Mouse (Mus musculus) myocyte (in vitro differentiated cells): ENCODE data around the gene Arhgap22. TPM values are rescaled to one million over a fixed set of nuclear protein-coding genes. Genes with fewer than 3 reads are reported as not detected.

Experiments
- H3K27me3 ChIP-seq: one replicate; pipeline ENCODE4 v1.6.1; 2011; ENCODE audit not compliant: control insufficient read depth, insufficient read depth, insufficient read length
- H3K36me3 ChIP-seq: one replicate; pipeline ENCODE4 v1.6.1; 2011; ENCODE audit not compliant: control insufficient read depth, insufficient read depth
- H3K4me2 ChIP-seq: one replicate; pipeline ENCODE4 v1.6.1; 2011; ENCODE audit warnings: low read depth, control low read depth
- H3K4me3 ChIP-seq: one replicate; pipeline ENCODE4 v1.5.1; 2011; ENCODE audit warnings: mild to moderate bottlenecking, control low read depth, moderate library complexity
- H3K79me2 ChIP-seq: one replicate; pipeline ENCODE4 v1.6.1; 2011; ENCODE audit not compliant: control insufficient read depth, insufficient read depth
- H3ac ChIP-seq: one replicate; pipeline ENCODE4 v1.6.1; 2011; ENCODE audit not compliant: control insufficient read depth, insufficient read length
- CEBPB ChIP-seq: IDR thresholded peaks from 2 replicates; pipeline ENCODE4 v1.6.1; 2011; ENCODE audit warnings: mild to moderate bottlenecking, moderate library complexity; ENCODE audit not compliant: poor library complexity, insufficient read depth, severe bottlenecking
- E2F4 ChIP-seq: IDR thresholded peaks from one replicate; pipeline ENCODE4 v1.6.1; 2011; ENCODE audit warnings: mild to moderate bottlenecking, control low read depth, moderate library complexity; ENCODE audit not compliant: insufficient read depth
- MAX ChIP-seq: IDR thresholded peaks from one replicate; pipeline ENCODE4 v1.6.1; 2011; ENCODE audit warnings: low read depth, mild to moderate bottlenecking, control low read depth
- MYOD1 ChIP-seq, 3 experiments: IDR thresholded peaks; one replicate each; pipeline ENCODE4 v1.6.1; 2011; ENCODE audit warnings: control low read depth in 2 of 3, low read depth in 2 of 3, mild to moderate bottlenecking in 2 of 3, moderate library complexity in 1 of 3; ENCODE audit not compliant: insufficient read length in 2 of 3, control insufficient read depth in 1 of 3
- MYOG ChIP-seq, 3 experiments: IDR thresholded peaks; one replicate each; pipeline ENCODE4 v1.6.1; 2011; ENCODE audit warnings: control low read depth in 2 of 3, low read depth in 2 of 3, mild to moderate bottlenecking in 2 of 3; ENCODE audit not compliant: insufficient read length in 2 of 3, control insufficient read depth in 1 of 3, insufficient read depth in 1 of 3
- POLR2A ChIP-seq: IDR thresholded peaks from one replicate; pipeline ENCODE4 v1.6.1; 2011; ENCODE audit warnings: low read depth, mild to moderate bottlenecking, control low read depth, moderate library complexity; ENCODE audit not compliant: insufficient read length
- POLR2AphosphoS2 ChIP-seq: IDR thresholded peaks from one replicate; pipeline ENCODE4 v1.6.1; 2011; ENCODE audit warnings: low read depth, control low read depth; ENCODE audit not compliant: insufficient read length
- REST ChIP-seq: IDR thresholded peaks from one replicate; pipeline ENCODE4 v1.6.1; 2011; ENCODE audit warnings: mild to moderate bottlenecking, control low read depth, moderate library complexity; ENCODE audit not compliant: insufficient read depth, insufficient read length
- SRF ChIP-seq: IDR thresholded peaks from one replicate; pipeline ENCODE4 v1.6.1; 2011; ENCODE audit warnings: low read depth; ENCODE audit not compliant: control insufficient read depth, insufficient read length
- TCF12 ChIP-seq: IDR thresholded peaks from one replicate; pipeline ENCODE4 v1.6.1; 2011; ENCODE audit warnings: mild to moderate bottlenecking, control low read depth; ENCODE audit not compliant: poor library complexity, insufficient read depth, severe bottlenecking
- TCF3 ChIP-seq: IDR thresholded peaks from one replicate; pipeline ENCODE4 v1.6.1; 2011; ENCODE audit warnings: low read depth, control low read depth; ENCODE audit not compliant: insufficient read length
- USF1 ChIP-seq: IDR thresholded peaks from one replicate; pipeline ENCODE4 v1.6.1; 2011; ENCODE audit warnings: low read depth, mild to moderate bottlenecking, control low read depth, moderate library complexity
- polyA plus RNA-seq: library from polyadenylated mRNA; unstranded; fragments of >200 nt; fragmentation: generic; extraction: Trizol; gene quantifications from one replicate; pipeline ENCODE4 v1.2.1, GENCODE M21; 2012; ENCODE audit warnings: missing spikeins

Gene Arhgap22
- polyA plus RNA-seq, 1 experiment, result 53.3 TPM

GRCm38 (mm10) chr14:33352890-33353289 lies 139.1 kb downstream of the Arhgap22 start:
- Histone ChIP-seq H3K36me3 (no peaks in the 10 kb centered on the region), H3K4me2 (peak overlapping the region; percentile 8), H3K79me2 (peaks cover 91% of the 10 kb centered on the region), H3ac (no peak overlapping the region), H3K27me3 (no peaks in the 10 kb centered on the region), H3K4me3 (no peak overlapping the region)
- TF ChIP-seq POLR2A, result no peak
- TF ChIP-seq USF1, result no peak
- TF ChIP-seq MYOG (IDR thresholded peaks at IDR 0.05; ENCODE audit: control insufficient read depth in 1 of 3, insufficient read depth in 1 of 3, insufficient read length in 2 of 3, low read depth in 2 of 3), result no peak
- no peak for TF ChIP-seq MYOD1 (IDR thresholded peaks at IDR 0.05; ENCODE audit: control insufficient read depth in 1 of 3, insufficient read length in 2 of 3, low read depth in 2 of 3)
- no peak for TF ChIP-seq CEBPB
- TF ChIP-seq POLR2AphosphoS2, result no peak
- no peak for TF ChIP-seq TCF3
- no peak for TF ChIP-seq SRF
- TF ChIP-seq MAX, result no peak
- no peak for TF ChIP-seq TCF12
- TF ChIP-seq E2F4, result no peak
- no peak for TF ChIP-seq REST

- TF ChIP-seq MAX (no peak), E2F4 (no peak), SRF (no peak), TCF3 (no peak), USF1 (no peak), MYOD1 (IDR thresholded peaks at IDR 0.05; ENCODE audit: control insufficient read depth in 1 of 3, insufficient read length in 2 of 3, low read depth in 2 of 3) (no peak), CEBPB (no peak), POLR2A (no peak), MYOG (IDR thresholded peaks at IDR 0.05; ENCODE audit: control insufficient read depth in 1 of 3, insufficient read depth in 1 of 3, insufficient read length in 2 of 3, low read depth in 2 of 3) (no peak), REST (no peak), TCF12 (no peak), POLR2AphosphoS2 (no peak)
- Histone ChIP-seq H3K4me3 (no peak overlapping the region), H3K4me2 (no peak overlapping the region), H3K36me3 (peaks cover 6% of the 10 kb centered on the region), H3K27me3 (no peaks in the 10 kb centered on the region), H3K79me2 (peaks cover 72% of the 10 kb centered on the region), H3ac (no peak overlapping the region)
These were observed 141.4 kb downstream of the Arhgap22 start for GRCm38 (mm10) chr14:33355276-33355675.

GRCm38 (mm10) chr14:33357600-33358368 lies 144.0 kb downstream of the Arhgap22 start:
- TF ChIP-seq MAX, result no peak
- no peak for TF ChIP-seq CEBPB
- no peak for TF ChIP-seq MYOD1 (IDR thresholded peaks at IDR 0.05; ENCODE audit: control insufficient read depth in 1 of 3, insufficient read length in 2 of 3, low read depth in 2 of 3)
- TF ChIP-seq REST, result no peak
- no peak for TF ChIP-seq POLR2A
- no peak for TF ChIP-seq POLR2AphosphoS2
- no peak for TF ChIP-seq SRF
- no peak for TF ChIP-seq MYOG (IDR thresholded peaks at IDR 0.05; ENCODE audit: control insufficient read depth in 1 of 3, insufficient read depth in 1 of 3, insufficient read length in 2 of 3, low read depth in 2 of 3)
- TF ChIP-seq USF1, result no peak
- no peak for TF ChIP-seq E2F4
- TF ChIP-seq TCF3, result no peak
- TF ChIP-seq TCF12, result no peak
- H3K4me3 ChIP-seq, result no peak overlapping the region
- H3ac ChIP-seq, result no peak overlapping the region
- peaks cover 9% of the 10 kb centered on the region for H3K36me3 ChIP-seq
- H3K79me2 ChIP-seq, result peaks cover 58% of the 10 kb centered on the region
- no peaks in the 10 kb centered on the region for H3K27me3 ChIP-seq
- peak overlapping the region; percentile 27 for H3K4me2 ChIP-seq

- peaks cover 47% of the 10 kb centered on the region for H3K79me2 ChIP-seq
- H3K27me3 ChIP-seq, result no peaks in the 10 kb centered on the region
- H3ac ChIP-seq, result no peak overlapping the region
- no peak for TF ChIP-seq REST
- no peak for TF ChIP-seq TCF12
- TF ChIP-seq USF1, result no peak
- peak in 1 of 3 experiments; percentile 1 for TF ChIP-seq MYOG (IDR thresholded peaks at IDR 0.05; ENCODE audit: control insufficient read depth in 1 of 3, insufficient read depth in 1 of 3, insufficient read length in 2 of 3, low read depth in 2 of 3)
- TF ChIP-seq POLR2AphosphoS2, result no peak
- H3K4me3 ChIP-seq, result no peak overlapping the region
- no peak overlapping the region for H3K4me2 ChIP-seq
- peaks cover 11% of the 10 kb centered on the region for H3K36me3 ChIP-seq
These were observed 145.1 kb downstream of the Arhgap22 start for GRCm38 (mm10) chr14:33358891-33359290.
